Mouse (Mus musculus) stomach, postnatal 0 days (tissue): ENCODE data around the gene Ddn.

Source experiments
- CTCF ChIP-seq: IDR thresholded peaks from 2 replicates; pipeline ENCODE4 v1.5.1; 2016; ENCODE audit warnings: antibody characterized with exemption, low read depth, mild to moderate bottlenecking, moderate library complexity
- EP300 ChIP-seq: optimal IDR thresholded peaks from 2 replicates; pipeline ENCODE3; 2016; ENCODE audit warnings: antibody characterized with exemption

DNA sequence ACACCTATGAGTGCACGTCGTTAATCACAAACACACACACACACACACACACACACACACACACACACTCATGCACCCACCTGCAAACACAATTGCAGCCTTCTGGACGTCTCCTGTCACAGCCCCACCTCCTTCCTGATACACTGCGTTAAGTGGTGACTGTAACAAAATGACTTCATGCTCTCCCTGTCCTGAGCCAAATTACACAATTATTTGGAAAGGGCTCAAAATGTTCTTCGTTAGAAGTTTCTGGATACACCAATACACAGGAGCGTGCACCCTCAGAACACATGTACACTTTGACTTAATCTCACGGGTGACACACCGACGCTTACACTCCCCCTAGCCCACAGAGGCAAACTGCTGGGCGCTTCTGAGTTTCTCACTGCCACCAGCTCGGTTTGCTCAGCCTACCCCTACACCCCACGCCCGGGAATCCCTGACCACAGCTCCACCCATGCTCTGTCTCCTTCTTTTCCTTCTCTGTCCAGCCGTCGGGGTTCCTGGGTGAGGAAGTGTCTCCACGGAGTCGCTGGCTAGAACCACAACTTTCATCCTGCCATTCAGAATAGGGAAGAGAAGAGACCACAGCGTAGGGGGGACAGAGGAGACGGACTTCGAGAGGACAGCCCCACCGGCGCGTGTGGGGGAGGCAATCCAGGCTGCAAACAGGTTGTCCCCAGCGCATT, 20.2 kb downstream of the Ddn start:
- TF ChIP-seq EP300 = no peak
- no peak for TF ChIP-seq CTCF
